Mouse (Mus musculus) liver, embryonic 12.5 days (tissue): ENCODE measurements around the gene Zdbf2. TPM values are rescaled to one million over a fixed set of nuclear protein-coding genes. Genes with fewer than 3 reads are reported as not detected.

ENCODE experiments used
- ATAC-seq: fragments of 200-750 bp; cut with Nextera tagmentation; 2 replicates; pipeline ENCODE4 v1.8.0; 2017; ENCODE audit warnings: moderate number of reproducible peaks, mild to moderate bottlenecking, moderate library complexity
- H3K27ac ChIP-seq: fragments of 300-500 bp; sonication (generic); 2 replicates; pipeline ENCODE4 v1.5.1; 2016; ENCODE audit warnings: mild to moderate bottlenecking
- H3K27me3 ChIP-seq: fragments of 300-500 bp; sonication (generic); replicated peaks from 2 replicates; pipeline ENCODE4 v1.6.1; 2016; ENCODE audit warnings: mild to moderate bottlenecking, moderate library complexity
- H3K36me3 ChIP-seq: fragments of 300-500 bp; sonication (generic); 2 replicates; pipeline ENCODE4 v1.6.1; 2016; ENCODE audit warnings: mild to moderate bottlenecking, moderate library complexity
- H3K4me1 ChIP-seq: fragments of 300-500 bp; sonication (generic); 2 replicates; pipeline ENCODE4 v1.6.1; 2016
- H3K4me2 ChIP-seq: fragments of 300-500 bp; sonication (generic); 2 replicates; pipeline ENCODE4 v1.6.1; 2016; ENCODE audit warnings: mild to moderate bottlenecking, moderate library complexity
- H3K4me3 ChIP-seq: fragments of 300-500 bp; sonication (generic); 2 replicates; pipeline ENCODE4 v1.5.1; 2016; ENCODE audit warnings: mild to moderate bottlenecking, moderate library complexity
- H3K9ac ChIP-seq: fragments of 300-500 bp; sonication (generic); 2 replicates; pipeline ENCODE4 v1.6.1; 2016; ENCODE audit warnings: mild to moderate bottlenecking, moderate library complexity
- H3K9me3 ChIP-seq: fragments of 300-500 bp; sonication (generic); replicated peaks from 2 replicates; pipeline ENCODE4 v1.6.1; 2016; ENCODE audit warnings: mild to moderate bottlenecking, moderate library complexity
- WGBS: fragments of 180-500 bp; shearing (Covaris S2); methylation state at CpG from one replicate; pipeline ENCODE4 v1.1.7; 2016; ENCODE audit not compliant: insufficient replicate concordance; 5-methylcytosine and 5-hydroxymethylcytosine counted together
- polyA plus RNA-seq: library from polyadenylated mRNA; unstranded; fragments of >200 nt; fragmentation: Nextera tagmentation; extraction: Ambion mirVana; gene quantifications from 2 replicates; pipeline ENCODE4 v1.2.1, GENCODE M21; 2016

Gene Zdbf2
- polyA plus RNA-seq, 1 experiment from 2014 or later = 1.6 TPM

- no peak for ATAC-seq
- no peak overlapping the region for H3K9ac ChIP-seq
- H3K4me1 ChIP-seq = no peaks in the 10 kb centered on the region
- no peak overlapping the region for H3K27ac ChIP-seq
- H3K4me2 ChIP-seq = no peak overlapping the region
- WGBS = 41% methylated on average over 24 of the region's 24 CpGs
- H3K9me3 ChIP-seq = no peaks in the 10 kb centered on the region
- no peak overlapping the region for H3K4me3 ChIP-seq
- peaks cover 99% of the 10 kb centered on the region for H3K27me3 ChIP-seq
- H3K36me3 ChIP-seq = no peaks in the 10 kb centered on the region
These were observed 20.5 kb upstream of the Zdbf2 start for GRCm38 (mm10) chr1:63252351-63253209.

- no peaks in the 10 kb centered on the region for H3K4me1 ChIP-seq
- ATAC-seq = no peak
- no peak overlapping the region for H3K4me2 ChIP-seq
- no peak overlapping the region for H3K4me3 ChIP-seq
- H3K27ac ChIP-seq = no peak overlapping the region
- peaks cover 97% of the 10 kb centered on the region for H3K27me3 ChIP-seq
- H3K36me3 ChIP-seq = no peaks in the 10 kb centered on the region
- 32% methylated on average over 5 of the region's 5 CpGs for WGBS
- H3K9me3 ChIP-seq = no peaks in the 10 kb centered on the region
- H3K9ac ChIP-seq = no peak overlapping the region
These were observed 19.8 kb upstream of the Zdbf2 start for GRCm38 (mm10) chr1:63253291-63253690.

- H3K27ac ChIP-seq = no peak overlapping the region
- H3K9ac ChIP-seq = no peak overlapping the region
- peaks cover 95% of the 10 kb centered on the region for H3K27me3 ChIP-seq
- no peak overlapping the region for H3K4me3 ChIP-seq
- ATAC-seq = no peak
- WGBS = 19% methylated on average over 4 of the region's 4 CpGs
- no peaks in the 10 kb centered on the region for H3K36me3 ChIP-seq
- H3K4me1 ChIP-seq = no peaks in the 10 kb centered on the region
- H3K4me2 ChIP-seq = no peak overlapping the region
- H3K9me3 ChIP-seq = no peaks in the 10 kb centered on the region
These were observed 18.0 kb upstream of the Zdbf2 start for GRCm38 (mm10) chr1:63255101-63255500.

GRCm38 (mm10) chr1:63256083-63256482 lies 17.0 kb upstream of the Zdbf2 start:
- Histone ChIP-seq H3K27me3 (peaks cover 95% of the 10 kb centered on the region), H3K4me1 (no peaks in the 10 kb centered on the region), H3K9ac (no peak overlapping the region), H3K27ac (no peak overlapping the region), H3K4me3 (no peak overlapping the region), H3K4me2 (no peak overlapping the region), H3K36me3 (no peaks in the 10 kb centered on the region), H3K9me3 (no peaks in the 10 kb centered on the region)
- ATAC-seq = no peak
- 30% methylated on average over 5 of the region's 5 CpGs for WGBS

- H3K27ac ChIP-seq = no peak overlapping the region
These were observed 14.6 kb upstream of the Zdbf2 start for GRCm38 (mm10) chr1:63258501-63258900.

GRCm38 (mm10) chr1:63259271-63259830 lies 13.7 kb upstream of the Zdbf2 start:
- no peak overlapping the region for H3K4me2 ChIP-seq
- WGBS = 39% methylated on average over 11 of the region's 11 CpGs

More at GRCm38 (mm10) chr1:63258501-63258900, 14.6 kb upstream of the Zdbf2 start:
- Histone ChIP-seq H3K36me3 (no peaks in the 10 kb centered on the region), H3K9me3 (no peaks in the 10 kb centered on the region), H3K27me3 (peaks cover 93% of the 10 kb centered on the region), H3K9ac (no peak overlapping the region), H3K4me3 (no peak overlapping the region), H3K4me1 (no peaks in the 10 kb centered on the region), H3K4me2 (no peak overlapping the region)
- ATAC-seq = no peak
- 34% methylated on average over 2 of the region's 2 CpGs for WGBS

GRCm38 (mm10) chr1:63259916-63260741 lies 12.9 kb upstream of the Zdbf2 start:
- Histone ChIP-seq H3K9ac (no peak overlapping the region), H3K27me3 (peaks cover 94% of the 10 kb centered on the region), H3K4me1 (no peaks in the 10 kb centered on the region), H3K36me3 (no peaks in the 10 kb centered on the region), H3K4me3 (no peak overlapping the region), H3K27ac (no peak overlapping the region), H3K9me3 (no peaks in the 10 kb centered on the region), H3K4me2 (no peak overlapping the region)
- 38% methylated on average over 17 of the region's 17 CpGs for WGBS
- ATAC-seq = no peak

More at GRCm38 (mm10) chr1:63259271-63259830, 13.7 kb upstream of the Zdbf2 start:
- no peak for ATAC-seq
- Histone ChIP-seq H3K27me3 (peaks cover 94% of the 10 kb centered on the region), H3K9me3 (no peaks in the 10 kb centered on the region), H3K9ac (no peak overlapping the region), H3K4me1 (no peaks in the 10 kb centered on the region), H3K36me3 (no peaks in the 10 kb centered on the region), H3K27ac (no peak overlapping the region), H3K4me3 (no peak overlapping the region)

GRCm38 (mm10) chr1:63260742-63261033 lies 12.4 kb upstream of the Zdbf2 start:
- H3K27ac ChIP-seq = no peak overlapping the region
- H3K4me3 ChIP-seq = no peak overlapping the region
- H3K9me3 ChIP-seq = no peaks in the 10 kb centered on the region
- H3K4me2 ChIP-seq = no peak overlapping the region
- H3K27me3 ChIP-seq = peaks cover 94% of the 10 kb centered on the region
- no peak overlapping the region for H3K9ac ChIP-seq
- 40% methylated on average over 5 of the region's 5 CpGs for WGBS
- no peaks in the 10 kb centered on the region for H3K36me3 ChIP-seq
- no peak for ATAC-seq
- H3K4me1 ChIP-seq = no peaks in the 10 kb centered on the region

GRCm38 (mm10) chr1:63261041-63261590 lies 11.9 kb upstream of the Zdbf2 start:
- no peak for ATAC-seq
- Histone ChIP-seq H3K27ac (no peak overlapping the region), H3K9me3 (no peaks in the 10 kb centered on the region), H3K4me1 (no peaks in the 10 kb centered on the region), H3K9ac (no peak overlapping the region), H3K4me2 (no peak overlapping the region), H3K4me3 (no peak overlapping the region), H3K36me3 (no peaks in the 10 kb centered on the region), H3K27me3 (peaks cover 94% of the 10 kb centered on the region)
- 42% methylated on average over 17 of the region's 17 CpGs for WGBS

- Histone ChIP-seq H3K4me3 (no peak overlapping the region), H3K4me1 (no peaks in the 10 kb centered on the region), H3K27me3 (peaks cover 95% of the 10 kb centered on the region), H3K27ac (no peak overlapping the region), H3K36me3 (no peaks in the 10 kb centered on the region), H3K9me3 (no peaks in the 10 kb centered on the region), H3K4me2 (no peak overlapping the region), H3K9ac (no peak overlapping the region)
- 32% methylated on average over 11 of the region's 11 CpGs for WGBS
- no peak for ATAC-seq
These were observed 9.4 kb upstream of the Zdbf2 start for GRCm38 (mm10) chr1:63263671-63264070.

GRCm38 (mm10) chr1:63265461-63265860 lies 7.6 kb upstream of the Zdbf2 start:
- WGBS = 36% methylated on average over 4 of the region's 4 CpGs
- H3K27ac ChIP-seq = no peak overlapping the region
- no peaks in the 10 kb centered on the region for H3K36me3 ChIP-seq
- H3K9me3 ChIP-seq = no peaks in the 10 kb centered on the region
- peaks cover 96% of the 10 kb centered on the region for H3K27me3 ChIP-seq
- no peak overlapping the region for H3K4me2 ChIP-seq
- H3K4me3 ChIP-seq = no peak overlapping the region
- H3K4me1 ChIP-seq = no peaks in the 10 kb centered on the region
- ATAC-seq = no peak
- no peak overlapping the region for H3K9ac ChIP-seq

- WGBS = 46% methylated on average over 12 of the region's 12 CpGs
- H3K9ac ChIP-seq = no peak overlapping the region
- H3K4me1 ChIP-seq = no peaks in the 10 kb centered on the region
These were observed 6.9 kb upstream of the Zdbf2 start for GRCm38 (mm10) chr1:63266121-63266520.

More at GRCm38 (mm10) chr1:63266121-63266520, 6.9 kb upstream of the Zdbf2 start:
- H3K27ac ChIP-seq = no peak overlapping the region
- peaks cover 96% of the 10 kb centered on the region for H3K27me3 ChIP-seq
- H3K9me3 ChIP-seq = no peaks in the 10 kb centered on the region
- no peaks in the 10 kb centered on the region for H3K36me3 ChIP-seq
- no peak for ATAC-seq
- no peak overlapping the region for H3K4me3 ChIP-seq
- H3K4me2 ChIP-seq = no peak overlapping the region
